Mouse (Mus musculus): Measurements from ENCODE around the gene Kcnc1.

Gene Kcnc1

GRCm38 (mm10) chr7:46422052-46422763, 25.9 kb downstream of the Kcnc1 start:
- no peak for DNase-seq (ENCODE audit: low spot score)

- peak; percentile 18 for DNase-seq (ENCODE audit: low spot score)
Observed at GRCm38 (mm10) chr7:46422764-46423412, 26.6 kb downstream of the Kcnc1 start.

GRCm38 (mm10) chr7:46423951-46424350, 27.7 kb downstream of the Kcnc1 start:
- DNase-seq (ENCODE audit: low spot score) = no peak

- DNase-seq (ENCODE audit: low spot score) = no peak
Observed at GRCm38 (mm10) chr7:46425012-46425411, 28.7 kb downstream of the Kcnc1 start.

GRCm38 (mm10) chr7:46433874-46434273, 37.6 kb downstream of the Kcnc1 start:
- no peak for DNase-seq (ENCODE audit: low spot score)

GRCm38 (mm10) chr7:46435833-46436232, 39.5 kb downstream of the Kcnc1 start:
- DNase-seq (ENCODE audit: low spot score) = no peak

- no peak for DNase-seq (ENCODE audit: low spot score)
Observed at GRCm38 (mm10) chr7:46438537-46439141, 42.3 kb downstream of the Kcnc1 start.

GRCm38 (mm10) chr7:46443163-46443562, 46.9 kb downstream of the Kcnc1 start:
- no peak for DNase-seq (ENCODE audit: low spot score)

- DNase-seq (ENCODE audit: low spot score) = no peak
Observed at GRCm38 (mm10) chr7:46445896-46446295, 49.6 kb downstream of the Kcnc1 start.

- no peak for DNase-seq (ENCODE audit: low spot score)
Observed at GRCm38 (mm10) chr7:46447473-46448165, 51.3 kb downstream of the Kcnc1 start.

- no peak for DNase-seq (ENCODE audit: low spot score)
Observed at GRCm38 (mm10) chr7:46448922-46449645, 52.8 kb downstream of the Kcnc1 start.

- DNase-seq (ENCODE audit: low spot score) = no peak
Observed at GRCm38 (mm10) chr7:46453930-46454679, 57.8 kb downstream of the Kcnc1 start.

GRCm38 (mm10) chr7:46457889-46458288, 61.6 kb downstream of the Kcnc1 start:
- DNase-seq (ENCODE audit: low spot score) = no peak

- no peak for DNase-seq (ENCODE audit: low spot score)
Observed at GRCm38 (mm10) chr7:46459200-46459599, 62.9 kb downstream of the Kcnc1 start.

- no peak for DNase-seq (ENCODE audit: low spot score)
Observed at GRCm38 (mm10) chr7:46459605-46460245, 63.4 kb downstream of the Kcnc1 start.

GRCm38 (mm10) chr7:46462287-46462686, 66.0 kb downstream of the Kcnc1 start:
- DNase-seq (ENCODE audit: low spot score) = no peak

- no peak for DNase-seq (ENCODE audit: low spot score)
Observed at GRCm38 (mm10) chr7:46463136-46463535, 66.8 kb downstream of the Kcnc1 start.

- no peak for DNase-seq (ENCODE audit: low spot score)
Observed at GRCm38 (mm10) chr7:46466422-46466981, 70.2 kb downstream of the Kcnc1 start.

GRCm38 (mm10) chr7:46469542-46469941, 73.2 kb downstream of the Kcnc1 start:
- no peak for DNase-seq (ENCODE audit: low spot score)

GRCm38 (mm10) chr7:46471054-46471737, 74.9 kb downstream of the Kcnc1 start:
- no peak for DNase-seq (ENCODE audit: low spot score)
